Mouse (Mus musculus) hindbrain, embryonic 11.5 days (tissue): ENCODE measurements around the gene Swi5. TPM values are rescaled to one million over a fixed set of nuclear protein-coding genes. Genes with fewer than 3 reads are reported as not detected.
A peak's percentile ranks its signal among the peaks of the same experiment; 100 is the strongest.
"Not testable (repeated sequence)": the region's sequence is repeated elsewhere in the genome, so short reads cannot be mapped to it uniquely, and the experiment has no call there.

Experiments
- ATAC-seq: fragments of 200-750 bp; cut with Nextera tagmentation; 2 replicates; pipeline ENCODE4 v1.8.0; 2017; ENCODE audit warnings: mild to moderate bottlenecking, moderate TSS enrichment, moderate library complexity; ENCODE audit not compliant: low FRiP score
- DNase-seq: peaks from one replicate; pipeline ENCODE4 v3.0.0-alpha.2; 2015; ENCODE audit warnings: low spot score
- H3K27ac ChIP-seq: fragments of 300-500 bp; sonication (generic); 2 replicates; pipeline ENCODE4 v1.5.1; 2014; ENCODE audit warnings: mild to moderate bottlenecking, low read depth, low read length
- H3K27me3 ChIP-seq: fragments of 300-500 bp; sonication (generic); 2 replicates; pipeline ENCODE4 v1.6.1; 2014; ENCODE audit warnings: mild to moderate bottlenecking, low read length, moderate library complexity, mixed read lengths; ENCODE audit not compliant: control insufficient read depth, insufficient read depth
- H3K36me3 ChIP-seq: fragments of 300-500 bp; sonication (generic); 2 replicates; pipeline ENCODE4 v1.6.1; 2014; ENCODE audit warnings: mild to moderate bottlenecking, low read length, moderate library complexity, mixed read lengths; ENCODE audit not compliant: control insufficient read depth, insufficient read depth
- H3K4me1 ChIP-seq: fragments of 300-500 bp; sonication (generic); replicated peaks from 2 replicates; pipeline ENCODE4 v1.6.1; 2014; ENCODE audit warnings: low read length, mixed read lengths; ENCODE audit not compliant: control insufficient read depth, insufficient read depth
- H3K4me2 ChIP-seq: fragments of 300-500 bp; sonication (generic); replicated peaks from 2 replicates; pipeline ENCODE4 v1.6.1; 2014; ENCODE audit warnings: mild to moderate bottlenecking, low read depth, low read length
- H3K4me3 ChIP-seq: fragments of 300-500 bp; sonication (generic); 2 replicates; pipeline ENCODE4 v1.5.1; 2014; ENCODE audit warnings: low read depth, low read length
- H3K9ac ChIP-seq: fragments of 300-500 bp; sonication (generic); 2 replicates; pipeline ENCODE4 v1.6.1; 2014; ENCODE audit warnings: low read depth, low read length
- H3K9me3 ChIP-seq: fragments of 300-500 bp; sonication (generic); 2 replicates; pipeline ENCODE4 v1.6.1; 2016; ENCODE audit warnings: low read length; ENCODE audit not compliant: control insufficient read depth
- WGBS: fragments of 180-500 bp; shearing (Covaris S2); extraction: QIAGEN DNeasy Blood & Tissue Kit; methylation state at CpG from one replicate; pipeline ENCODE4 v1.1.7; 2014; 5-methylcytosine and 5-hydroxymethylcytosine counted together
- polyA plus RNA-seq: library from polyadenylated mRNA; unstranded; fragments of >200 nt; fragmentation: Nextera tagmentation; extraction: Ambion mirVana; gene quantifications from 2 replicates; pipeline ENCODE4 v1.2.1, GENCODE M21; 2014

Swi5 gene
- polyA plus RNA-seq, 1 experiment from 2014 or later: 185 TPM

GRCm38 (mm10) chr2:32307247-32307798 lies 19.4 kb upstream of the Swi5 start:
- no peak overlapping the region for H3K9ac ChIP-seq
- peaks cover 3% of the 10 kb centered on the region; the same call in 1 of the 2 replicates for H3K4me1 ChIP-seq
- H3K27ac ChIP-seq: no peak overlapping the region
- 95% methylated on average over 6 of the region's 6 CpGs for WGBS
- H3K4me3 ChIP-seq: no peak overlapping the region
- no peak for DNase-seq
- H3K36me3 ChIP-seq: peaks cover 11% of the 10 kb centered on the region; the same call in 1 of the 2 replicates
- H3K9me3 ChIP-seq: no peaks in the 10 kb centered on the region
- no peak overlapping the region for H3K4me2 ChIP-seq
- no peak for ATAC-seq
- no peaks in the 10 kb centered on the region for H3K27me3 ChIP-seq

GRCm38 (mm10) chr2:32306176-32306575 lies 18.3 kb upstream of the Swi5 start:
- Histone ChIP-seq H3K27ac (no peak overlapping the region), H3K36me3 (peaks cover 11% of the 10 kb centered on the region; the same call in 1 of the 2 replicates), H3K4me3 (no peak overlapping the region), H3K9me3 (no peaks in the 10 kb centered on the region), H3K4me1 (no peaks in the 10 kb centered on the region), H3K9ac (no peak overlapping the region), H3K4me2 (no peak overlapping the region), H3K27me3 (no peaks in the 10 kb centered on the region)
- 84% methylated on average over 9 of the region's 9 CpGs for WGBS
- ATAC-seq (no peak), DNase-seq (no peak)

GRCm38 (mm10) chr2:32305668-32306067 lies 17.8 kb upstream of the Swi5 start:
- ATAC-seq: no peak
- WGBS: 92% methylated on average over 5 of the region's 5 CpGs
- peaks cover 11% of the 10 kb centered on the region; the same call in 1 of the 2 replicates for H3K36me3 ChIP-seq

GRCm38 (mm10) chr2:32304145-32304832 lies 16.4 kb upstream of the Swi5 start:
- H3K4me2 ChIP-seq: no peak overlapping the region
- no peak overlapping the region for H3K9ac ChIP-seq
- H3K9me3 ChIP-seq: no peaks in the 10 kb centered on the region
- no peak overlapping the region for H3K27ac ChIP-seq
- ATAC-seq (no peak), DNase-seq (peak; percentile 71)
- no peak overlapping the region for H3K4me3 ChIP-seq
- 65% methylated on average over 8 of the region's 8 CpGs for WGBS
- H3K27me3 ChIP-seq: no peaks in the 10 kb centered on the region
- no peaks in the 10 kb centered on the region for H3K4me1 ChIP-seq
- H3K36me3 ChIP-seq: peaks cover 11% of the 10 kb centered on the region; the same call in 1 of the 2 replicates

More at GRCm38 (mm10) chr2:32305668-32306067, 17.8 kb upstream of the Swi5 start:
- Histone ChIP-seq H3K4me3 (no peak overlapping the region), H3K9me3 (no peaks in the 10 kb centered on the region), H3K9ac (no peak overlapping the region), H3K27me3 (no peaks in the 10 kb centered on the region), H3K4me2 (no peak overlapping the region), H3K27ac (no peak overlapping the region), H3K4me1 (no peaks in the 10 kb centered on the region)
- no peak for DNase-seq

- no peak overlapping the region for H3K27ac ChIP-seq
- H3K4me2 ChIP-seq: no peak overlapping the region
- no peak for DNase-seq
- 92% methylated on average over 10 of the region's 10 CpGs for WGBS
- ATAC-seq: no peak
- H3K4me1 ChIP-seq: no peaks in the 10 kb centered on the region
- no peaks in the 10 kb centered on the region for H3K27me3 ChIP-seq
- H3K9ac ChIP-seq: no peak overlapping the region
- H3K36me3 ChIP-seq: peaks cover 14% of the 10 kb centered on the region; the same call in 1 of the 2 replicates
- no peaks in the 10 kb centered on the region for H3K9me3 ChIP-seq
- no peak overlapping the region for H3K4me3 ChIP-seq
These were observed 15.1 kb upstream of the Swi5 start for GRCm38 (mm10) chr2:32302952-32303351.

- H3K4me1 ChIP-seq: no peaks in the 10 kb centered on the region
- WGBS: 88% methylated on average over 4 of the region's 4 CpGs
- H3K27ac ChIP-seq: no peak overlapping the region
- no peak overlapping the region for H3K4me3 ChIP-seq
- H3K36me3 ChIP-seq: 0 out of 2 replicates have a peak, but pooled peaks cover 3% of the 10 kb centered on the region
- no peaks in the 10 kb centered on the region for H3K9me3 ChIP-seq
- no peaks in the 10 kb centered on the region for H3K27me3 ChIP-seq
- no peak overlapping the region for H3K4me2 ChIP-seq
- no peak for DNase-seq
- no peak overlapping the region for H3K9ac ChIP-seq
- ATAC-seq: no peak
These were observed 11.6 kb upstream of the Swi5 start for GRCm38 (mm10) chr2:32299469-32299868.

- not testable (repeated sequence) for ATAC-seq, H3K4me2 ChIP-seq, H3K27me3 ChIP-seq, H3K4me1 ChIP-seq, H3K4me3 ChIP-seq, DNase-seq, H3K36me3 ChIP-seq, H3K27ac ChIP-seq, H3K9me3 ChIP-seq, H3K9ac ChIP-seq
- WGBS: 87% methylated on average over 2 of the region's 2 CpGs
These were observed 8.0 kb upstream of the Swi5 start for GRCm38 (mm10) chr2:32295842-32296241.

- 0 out of 2 replicates have a peak, but pooled peaks cover 3% of the 10 kb centered on the region for H3K36me3 ChIP-seq
These were observed 7.4 kb upstream of the Swi5 start for GRCm38 (mm10) chr2:32295285-32295684.

GRCm38 (mm10) chr2:32294348-32294747 lies 6.5 kb upstream of the Swi5 start:
- DNase-seq (no peak), ATAC-seq (no peak)
- WGBS: 84% methylated on average over 8 of the region's 8 CpGs
- H3K9me3 ChIP-seq: no peaks in the 10 kb centered on the region
- H3K36me3 ChIP-seq: 0 out of 2 replicates have a peak, but pooled peaks cover 3% of the 10 kb centered on the region
- no peak overlapping the region for H3K4me3 ChIP-seq
- no peaks in the 10 kb centered on the region for H3K4me1 ChIP-seq
- H3K27ac ChIP-seq: no peak overlapping the region
- H3K27me3 ChIP-seq: no peaks in the 10 kb centered on the region
- H3K9ac ChIP-seq: no peak overlapping the region
- no peak overlapping the region for H3K4me2 ChIP-seq

More at GRCm38 (mm10) chr2:32295285-32295684, 7.4 kb upstream of the Swi5 start:
- no peaks in the 10 kb centered on the region for H3K9me3 ChIP-seq
- no peak overlapping the region for H3K4me2 ChIP-seq
- 93% methylated on average over 3 of the region's 3 CpGs for WGBS
- H3K9ac ChIP-seq: no peak overlapping the region
- no peak overlapping the region for H3K4me3 ChIP-seq
- ATAC-seq (no peak), DNase-seq (no peak)
- H3K4me1 ChIP-seq: no peaks in the 10 kb centered on the region
- H3K27me3 ChIP-seq: no peaks in the 10 kb centered on the region
- no peak overlapping the region for H3K27ac ChIP-seq
